Mouse (Mus musculus): Measurements from ENCODE around the gene Scai.

Gene Scai

DNA sequence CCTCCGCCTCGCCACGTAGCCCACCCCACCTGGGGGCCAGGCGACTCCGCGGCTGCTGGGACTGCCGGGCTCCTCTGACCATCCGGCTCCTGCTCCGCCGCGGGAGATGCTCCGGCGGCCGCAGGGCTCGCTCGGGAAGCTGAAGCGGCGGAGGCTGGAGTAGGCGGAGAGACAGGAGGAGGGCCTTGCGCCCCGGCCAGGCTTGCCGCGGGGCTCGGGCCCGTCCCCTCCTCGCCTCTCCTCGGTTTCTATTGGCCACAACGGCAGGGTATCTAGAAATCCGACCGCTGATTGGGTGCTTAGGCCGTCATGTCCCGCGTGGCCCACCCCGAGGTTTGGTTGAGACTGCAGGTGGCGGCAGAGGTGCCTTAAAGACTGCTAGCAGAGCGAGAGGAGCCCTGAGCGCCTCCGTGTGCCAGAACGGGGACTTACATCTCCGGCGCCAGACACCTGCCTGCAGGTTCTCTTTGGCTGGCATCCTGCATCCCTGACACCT lies at the start of gene Scai:
Scai (minus strand) TSS at position 174 of the 496 bp plus-strand sequence.
- peak; percentile 99 for DNase-seq (ENCODE audit: low read depth, low spot score)

DNA sequence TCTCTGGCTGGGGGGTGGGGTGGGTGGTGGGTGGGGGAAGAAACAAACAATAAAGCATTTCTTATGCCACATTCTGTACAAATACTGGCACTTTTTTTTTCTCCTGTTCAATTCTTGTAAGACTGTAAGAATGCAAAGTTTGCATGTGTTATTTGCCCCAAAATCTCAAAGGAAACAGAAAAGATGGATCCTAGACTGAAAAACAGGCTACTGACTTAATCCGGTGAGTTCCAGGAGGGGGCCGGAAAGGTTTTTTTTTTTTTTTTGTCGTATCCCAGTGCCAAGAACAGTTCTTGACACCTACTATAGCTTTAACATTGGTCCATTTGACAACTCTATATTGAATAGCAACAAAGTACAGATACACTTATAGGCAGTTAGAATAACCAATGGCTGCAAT lies 36.2 kb upstream of the Scai start:
- DNase-seq (ENCODE audit: low read depth, low spot score) = no peak

DNA sequence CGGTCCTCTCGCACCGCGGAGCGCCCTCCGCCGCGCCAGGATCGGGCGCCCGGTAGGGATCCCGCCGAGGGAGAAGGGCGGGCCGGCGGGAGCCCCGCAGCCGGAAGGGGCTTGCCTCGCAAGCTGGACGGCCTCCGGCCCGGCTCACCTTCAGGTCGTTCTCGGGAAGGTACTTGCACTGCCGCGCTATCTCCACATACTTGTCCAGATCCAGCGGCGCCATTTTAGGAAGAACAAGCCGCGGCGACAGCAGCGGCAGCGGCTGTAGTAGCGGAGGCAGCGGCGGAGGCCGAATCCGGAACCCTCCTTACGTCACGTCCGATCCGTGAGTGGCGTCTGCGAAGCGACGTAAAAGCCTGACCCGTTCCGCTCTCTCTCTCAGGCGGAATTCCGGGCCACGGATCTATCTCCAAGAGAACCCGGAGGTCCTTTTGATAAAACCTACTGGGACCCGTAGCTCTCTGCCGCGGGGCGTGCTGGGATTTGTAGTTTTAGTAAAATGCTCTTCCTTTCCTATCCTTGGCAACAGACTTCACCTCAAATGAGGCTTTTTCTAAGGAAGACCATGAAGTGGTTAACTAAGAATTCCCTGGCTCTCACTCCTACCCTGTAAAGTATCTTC lies 35.6 kb upstream of the Scai start, which contains the start of gene Ppp6c:
Ppp6c (minus strand) TSS at position 433 of the 622 bp plus-strand sequence.
- DNase-seq (ENCODE audit: low read depth, low spot score) = peak; percentile 98

DNA sequence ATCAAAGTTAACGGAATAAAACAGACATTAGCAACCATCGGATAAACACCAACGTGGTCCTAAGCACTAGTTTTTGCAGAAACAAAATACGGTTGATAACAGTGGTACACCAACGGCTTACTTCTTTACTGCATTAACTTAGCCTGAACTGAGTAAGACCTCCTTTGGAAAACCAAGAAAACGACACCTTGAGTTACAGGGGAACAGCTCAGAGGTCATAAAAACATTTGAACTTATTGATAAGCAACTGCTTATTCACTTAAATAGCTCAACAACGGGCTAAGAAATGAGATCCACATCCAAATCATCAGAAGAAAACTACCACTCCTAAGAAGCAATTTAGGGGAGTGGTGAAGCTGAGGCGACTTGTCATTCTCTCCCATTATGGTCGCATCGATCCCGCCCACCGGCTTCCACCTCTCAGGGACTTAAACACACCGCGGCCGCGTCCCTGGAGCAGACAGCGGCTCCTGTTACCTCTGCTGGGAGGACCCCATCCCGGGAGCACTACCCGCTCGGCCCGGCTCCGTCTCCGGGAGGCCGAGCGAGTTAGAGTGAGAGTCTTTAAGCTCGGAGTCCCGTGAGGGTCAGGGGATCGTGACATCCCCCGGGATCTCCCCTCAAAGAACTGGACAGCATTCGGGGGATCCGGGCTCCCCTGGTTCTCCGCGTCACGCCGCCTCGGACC lies 34.9 kb upstream of the Scai start:
- peak; percentile 58 for DNase-seq (ENCODE audit: low read depth, low spot score)

DNA sequence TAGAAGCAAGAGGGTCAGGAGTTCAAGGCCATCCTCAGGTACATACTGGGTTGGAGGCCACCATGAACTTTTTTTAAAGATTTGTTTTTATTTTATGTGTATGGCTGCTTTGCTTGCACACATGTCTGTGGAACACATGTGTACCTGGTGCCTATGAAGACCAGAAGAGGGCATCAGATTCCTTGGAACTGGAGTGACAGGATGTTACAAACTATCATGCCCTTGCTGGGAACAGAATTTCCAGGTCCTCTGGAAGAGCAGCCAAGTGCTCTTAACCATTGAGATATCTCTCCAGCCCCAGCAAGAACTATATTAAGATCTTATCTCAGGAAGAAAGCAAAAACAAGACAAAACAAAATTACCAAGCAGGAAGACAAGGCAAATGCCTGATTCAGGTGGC lies 34.1 kb upstream of the Scai start:
- no peak for DNase-seq (ENCODE audit: low read depth, low spot score)

DNA sequence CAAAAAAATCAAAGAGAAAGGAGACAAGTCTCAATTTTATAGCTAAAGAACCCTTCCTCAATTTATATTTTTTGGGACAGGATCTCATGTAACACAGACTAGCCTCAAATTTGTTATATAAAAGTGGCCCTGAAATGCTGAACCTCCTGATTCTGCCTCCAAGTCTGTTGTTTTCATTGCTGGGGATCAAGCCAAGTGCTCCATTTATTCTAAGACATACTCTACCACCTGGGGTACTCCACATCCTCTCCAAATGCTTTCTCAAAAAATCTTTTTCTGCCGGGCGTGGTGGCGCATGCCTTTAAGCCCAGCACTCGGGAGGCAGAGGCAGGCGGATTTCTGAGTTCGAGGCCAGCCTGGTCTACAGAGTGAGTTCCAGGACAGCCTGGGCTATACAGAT lies 29.5 kb upstream of the Scai start:
- DNase-seq (ENCODE audit: low read depth, low spot score) = peak; percentile 49

DNA sequence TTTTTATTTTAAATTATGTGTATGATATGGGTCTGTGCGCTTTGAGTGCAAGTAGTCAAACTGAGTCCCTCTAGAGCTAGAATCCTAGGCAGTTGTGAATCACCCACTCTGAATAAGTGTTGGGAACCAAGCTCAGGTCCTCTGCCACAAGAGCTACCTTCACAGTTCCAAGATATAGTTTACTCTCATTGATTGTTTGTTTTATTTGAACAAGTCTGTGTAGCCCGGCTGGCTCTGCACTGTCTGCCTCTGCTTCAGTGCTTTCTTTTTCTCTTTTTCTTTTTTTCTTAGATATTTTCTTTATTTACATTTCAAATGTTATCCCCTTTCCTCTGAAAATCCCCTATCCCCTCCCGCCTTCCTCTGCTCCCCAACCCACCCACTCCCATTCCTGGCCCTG lies 28.5 kb upstream of the Scai start:
- DNase-seq (ENCODE audit: low read depth, low spot score) = no peak

DNA sequence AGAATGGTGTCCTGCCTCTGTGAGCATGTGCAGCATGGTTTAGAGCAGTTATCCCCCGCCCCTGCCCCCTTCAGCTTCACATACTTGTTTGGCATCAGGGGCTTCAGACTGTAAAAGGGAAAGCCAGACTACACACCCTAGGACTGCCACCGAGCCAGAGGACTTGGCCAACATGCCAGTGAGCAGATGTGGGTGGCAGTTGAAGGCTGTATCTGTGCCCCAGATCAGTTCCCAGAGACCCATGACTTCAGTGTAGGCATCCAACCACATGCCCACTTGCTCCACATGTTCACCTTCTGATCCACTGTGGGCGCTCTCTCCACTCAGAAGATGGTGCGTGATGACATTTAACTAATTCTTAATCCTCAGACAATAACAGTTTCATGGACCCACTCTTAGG lies 26.6 kb upstream of the Scai start:
- no peak for DNase-seq (ENCODE audit: low read depth, low spot score)

DNA sequence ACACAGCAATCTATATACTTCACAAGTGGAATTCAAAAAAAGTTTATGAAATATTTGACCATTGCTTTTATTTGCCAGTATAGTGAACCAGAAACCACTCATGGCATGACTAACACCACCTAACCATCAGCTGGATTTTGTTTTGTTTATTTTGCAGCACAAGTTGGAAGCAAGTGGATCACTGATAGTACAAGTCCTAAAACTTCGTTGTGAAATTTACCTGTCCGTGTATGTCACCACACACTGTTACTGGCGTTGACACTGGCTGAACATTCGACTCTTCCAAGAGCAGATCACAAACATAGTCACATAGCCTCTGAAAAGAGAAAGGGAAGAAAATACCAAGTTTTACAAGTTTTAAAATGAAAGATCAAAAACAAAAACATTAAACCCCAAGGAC lies 20.2 kb upstream of the Scai start:
- DNase-seq (ENCODE audit: low read depth, low spot score) = no peak

DNA sequence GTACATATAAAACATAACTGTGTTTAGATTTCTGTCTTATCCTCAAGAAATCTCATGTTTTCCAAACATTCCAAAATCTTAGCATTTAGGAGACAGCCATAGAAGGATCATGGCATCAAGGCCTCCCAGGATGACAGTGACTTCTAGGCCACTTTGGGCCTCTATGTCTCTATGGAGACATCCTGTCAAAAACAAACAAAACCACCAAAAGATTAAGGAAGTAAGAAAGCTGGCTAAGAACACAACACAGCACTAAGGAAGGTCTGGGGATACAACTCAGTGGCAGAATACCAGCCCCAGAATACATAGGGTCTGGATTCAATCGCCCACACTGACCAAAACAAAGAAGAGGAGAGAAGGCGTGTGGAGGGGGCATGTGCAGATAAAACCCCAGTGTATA lies 12.8 kb upstream of the Scai start:
- no peak for DNase-seq (ENCODE audit: low read depth, low spot score)

DNA sequence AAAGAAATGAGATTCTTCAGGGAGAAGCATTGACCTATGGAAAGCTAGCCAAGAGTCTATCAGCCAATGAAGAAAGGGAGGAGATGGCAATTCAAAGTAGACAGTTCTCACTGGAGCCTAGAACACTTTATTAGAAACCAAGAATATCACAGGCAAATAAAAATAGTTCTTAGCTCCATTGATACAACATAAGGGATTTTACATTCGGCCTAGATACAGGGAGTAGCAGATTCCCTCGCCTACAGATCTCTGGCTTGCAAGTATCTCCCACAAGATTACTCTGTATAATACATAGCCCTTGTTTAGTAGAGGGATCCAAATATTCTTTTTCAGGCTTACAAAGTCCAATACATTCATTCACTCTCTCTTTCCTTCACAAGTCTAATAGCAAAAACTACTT lies 4.3 kb upstream of the Scai start:
- no peak for DNase-seq (ENCODE audit: low read depth, low spot score)

DNA sequence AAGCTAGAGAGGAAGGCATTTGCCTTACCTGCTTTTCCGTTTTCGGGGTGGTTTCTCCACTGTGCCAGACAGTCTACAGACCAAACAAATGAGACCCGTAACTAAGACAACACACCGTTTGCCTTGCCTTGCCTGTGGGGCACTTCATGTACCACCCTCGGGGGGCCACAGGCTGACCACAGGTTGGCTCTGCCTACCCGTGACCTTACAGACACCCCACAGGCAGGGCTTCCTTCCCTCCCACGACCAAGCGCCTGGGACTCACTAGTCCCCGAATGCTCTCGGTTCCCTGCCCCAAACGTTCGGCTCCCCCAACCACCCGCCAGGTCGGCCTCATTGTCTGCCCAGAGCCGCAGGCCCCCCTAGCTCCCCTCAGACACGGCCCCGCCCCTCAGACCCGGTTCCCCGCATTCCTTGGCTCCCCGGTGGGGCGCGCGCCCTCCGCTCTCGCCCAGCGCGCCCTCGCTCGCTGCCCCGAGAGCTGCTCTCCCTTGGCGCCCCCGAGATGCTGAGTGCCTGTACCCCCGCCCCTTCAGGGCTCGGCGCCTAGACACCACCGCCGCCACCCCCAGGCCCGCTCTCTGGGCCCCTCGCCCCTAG lies 473 bp downstream of the Scai start:
- no peak for DNase-seq (ENCODE audit: low read depth, low spot score)

DNA sequence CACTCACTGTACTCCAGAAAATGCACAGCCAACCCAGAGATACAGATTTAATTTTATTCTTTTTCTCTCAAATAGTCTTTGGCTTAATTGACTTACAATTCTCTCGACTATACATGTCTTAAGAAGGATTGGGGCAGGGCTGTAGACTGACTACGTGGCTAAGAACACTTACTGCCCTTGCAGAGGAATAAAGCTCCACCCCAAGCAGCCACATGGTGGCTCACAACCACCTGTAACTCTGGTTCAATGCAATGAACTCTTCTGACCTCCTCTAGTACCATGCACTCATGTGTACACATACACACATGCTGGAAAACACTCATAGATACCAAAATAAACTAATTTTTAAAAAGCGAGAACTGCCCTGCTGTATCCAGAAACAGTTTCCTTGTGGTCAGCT lies 4.6 kb downstream of the Scai start:
- DNase-seq (ENCODE audit: low read depth, low spot score) = peak; percentile 13

DNA sequence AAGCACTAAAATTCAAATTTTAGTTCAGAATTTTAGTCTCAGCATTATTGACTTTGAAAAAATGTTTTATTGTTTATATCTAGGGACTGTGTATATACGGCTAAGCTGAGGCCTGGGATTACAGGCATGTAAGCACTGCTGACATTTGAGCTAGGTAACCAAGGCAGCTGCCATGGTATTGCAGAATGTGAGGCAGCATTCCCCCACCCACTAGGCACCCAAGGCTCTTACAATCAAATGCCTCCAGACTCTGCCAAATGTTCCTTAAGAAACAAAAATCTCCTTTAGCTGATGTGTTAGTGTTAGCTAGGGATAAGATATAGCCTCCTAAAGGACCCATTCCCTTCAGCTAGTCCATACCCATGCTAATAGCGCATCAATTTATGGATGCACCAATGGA lies 6.9 kb downstream of the Scai start:
- no peak for DNase-seq (ENCODE audit: low read depth, low spot score)

DNA sequence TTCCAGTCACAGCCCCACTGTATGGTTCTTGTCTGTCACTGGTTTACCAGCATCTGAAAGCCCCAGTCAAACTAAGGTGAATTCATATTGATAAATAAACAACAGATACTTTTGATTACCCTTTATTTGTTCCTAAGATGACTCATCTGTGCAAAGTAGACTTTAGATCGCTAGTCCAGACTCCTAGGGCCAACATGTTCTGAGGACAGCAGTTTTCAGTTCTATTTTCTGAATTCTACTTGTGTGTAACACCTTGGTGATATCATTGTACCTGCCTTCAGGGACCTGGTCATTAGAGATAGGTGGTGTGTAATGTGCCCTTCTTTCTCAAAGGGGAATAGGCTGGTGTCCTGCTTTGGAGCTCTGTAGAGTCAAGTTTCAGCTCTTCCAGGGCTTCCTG lies 29.5 kb downstream of the Scai start:
- DNase-seq (ENCODE audit: low read depth, low spot score) = no peak

DNA sequence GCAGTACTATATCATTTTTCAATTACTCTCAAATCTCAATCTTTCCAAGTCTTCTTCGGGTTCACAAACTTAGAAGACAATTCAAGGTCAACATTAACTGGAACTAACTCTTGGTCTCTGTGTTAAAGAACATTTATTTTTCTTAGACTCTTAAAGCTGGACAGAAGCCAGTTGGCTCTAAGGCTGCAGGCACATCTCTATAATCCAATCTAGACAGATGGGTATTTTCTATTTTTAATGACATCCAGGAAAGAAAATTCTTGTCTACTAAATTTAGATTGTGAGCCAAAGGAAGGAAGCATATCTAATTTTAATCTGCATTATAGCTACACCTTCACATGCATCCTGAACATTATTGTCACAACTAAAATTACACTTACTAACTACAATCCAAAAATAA lies 32.6 kb downstream of the Scai start:
- DNase-seq (ENCODE audit: low read depth, low spot score) = no peak

DNA sequence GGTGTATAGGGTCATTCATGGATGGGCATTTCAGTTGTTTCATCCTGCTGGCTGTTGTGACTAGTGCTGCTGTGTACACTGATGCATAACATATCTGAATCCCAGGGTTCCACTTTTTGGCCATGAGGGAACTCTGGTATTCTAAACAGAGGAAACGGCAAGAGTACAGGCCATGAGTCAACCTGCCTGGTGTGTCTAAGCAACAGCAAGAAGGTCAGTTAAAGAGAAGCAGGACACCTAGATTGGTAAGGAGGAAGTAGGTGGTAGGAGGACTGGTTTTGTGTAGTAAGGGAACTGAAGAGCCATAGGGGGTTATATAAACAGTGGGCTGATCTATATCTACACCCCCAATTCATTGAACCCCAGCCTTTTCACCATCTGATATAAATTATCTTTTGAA lies 33.7 kb downstream of the Scai start:
- no peak for DNase-seq (ENCODE audit: low read depth, low spot score)

DNA sequence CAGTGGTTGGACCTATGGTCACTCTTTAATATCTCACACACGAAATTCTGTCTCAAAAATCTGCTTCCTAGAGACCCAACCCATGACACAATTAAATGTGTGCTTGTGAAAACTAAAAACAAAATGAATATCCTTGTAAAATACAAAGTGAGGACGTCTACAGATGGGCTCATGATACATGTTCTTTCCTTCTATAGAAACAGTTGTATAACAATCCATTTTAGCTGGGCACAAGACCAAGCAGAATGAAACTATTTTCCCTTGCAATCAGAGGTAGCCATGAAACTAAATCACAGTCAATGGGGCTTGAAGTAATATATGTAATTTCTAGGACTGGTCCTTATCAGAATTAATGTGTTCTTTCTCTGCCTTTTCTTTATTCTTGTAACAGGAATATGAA lies 39.6 kb downstream of the Scai start:
- DNase-seq (ENCODE audit: low read depth, low spot score) = no peak

DNA sequence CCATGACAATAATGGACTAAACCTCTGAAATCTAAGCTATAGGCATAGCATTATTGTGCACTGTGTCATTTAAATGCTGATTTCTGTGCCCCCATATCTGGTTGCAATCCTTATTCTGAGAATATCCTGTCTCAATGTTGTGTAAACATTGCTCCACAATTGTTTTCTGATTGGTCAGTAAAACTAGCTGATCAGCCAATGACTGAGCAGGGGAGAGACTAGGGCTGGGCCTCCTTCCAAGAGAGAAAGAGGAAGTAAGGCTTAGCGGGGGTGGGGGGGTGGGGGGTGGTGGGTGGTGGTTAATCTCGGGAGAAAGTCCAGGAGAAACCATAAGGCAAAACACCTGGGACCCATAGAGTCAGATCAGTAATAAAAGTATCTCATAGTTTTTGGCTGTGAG lies 42.5 kb downstream of the Scai start:
- peak; percentile 9 for DNase-seq (ENCODE audit: low read depth, low spot score)

DNA sequence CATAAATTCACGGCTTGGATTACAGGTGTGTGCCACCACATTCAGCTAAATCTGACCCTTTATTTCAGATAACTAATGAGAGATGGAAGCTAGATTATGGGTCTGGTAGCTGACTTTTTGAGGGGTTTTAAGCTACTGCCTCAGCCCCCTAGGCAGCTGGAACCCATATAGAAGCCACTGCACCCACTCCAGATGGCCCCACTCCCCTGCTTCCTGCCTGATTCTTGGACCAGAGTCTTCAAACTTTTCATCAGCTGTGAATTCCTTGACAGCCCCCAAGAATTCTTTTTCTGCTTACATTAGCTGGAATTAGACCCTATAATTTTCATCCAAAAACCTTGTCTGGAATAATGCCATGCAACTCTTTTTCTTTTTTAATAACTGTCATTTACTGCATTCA lies 44.1 kb downstream of the Scai start:
- DNase-seq (ENCODE audit: low read depth, low spot score) = no peak

DNA sequence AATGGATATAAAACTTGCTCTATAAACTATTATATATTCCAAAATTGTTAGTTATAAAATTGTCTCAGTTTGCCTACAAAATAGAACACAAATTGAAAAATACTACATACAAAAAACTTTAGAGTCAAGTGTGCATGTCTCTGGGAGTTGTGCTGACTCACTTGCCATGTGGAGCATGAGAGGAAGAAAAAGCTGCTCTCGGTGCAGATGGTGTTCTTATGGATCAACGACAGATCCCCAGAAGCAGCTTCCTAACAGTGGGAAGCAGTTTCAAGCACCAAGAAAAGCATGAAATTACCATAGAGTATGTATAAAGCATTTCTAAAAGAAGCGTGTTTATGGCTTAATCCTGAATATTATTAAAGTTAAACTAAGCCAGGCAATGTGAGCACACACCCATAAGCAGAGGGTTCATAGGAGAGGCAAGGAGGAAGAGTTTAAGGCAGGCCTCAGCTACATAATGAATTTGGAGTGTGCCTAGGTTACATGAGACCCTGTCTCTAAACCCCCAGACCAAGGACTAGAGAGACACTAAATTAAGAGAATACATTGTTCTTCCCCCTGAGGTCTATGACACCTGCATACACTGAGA lies 48.1 kb downstream of the Scai start:
- DNase-seq (ENCODE audit: low read depth, low spot score) = no peak

DNA sequence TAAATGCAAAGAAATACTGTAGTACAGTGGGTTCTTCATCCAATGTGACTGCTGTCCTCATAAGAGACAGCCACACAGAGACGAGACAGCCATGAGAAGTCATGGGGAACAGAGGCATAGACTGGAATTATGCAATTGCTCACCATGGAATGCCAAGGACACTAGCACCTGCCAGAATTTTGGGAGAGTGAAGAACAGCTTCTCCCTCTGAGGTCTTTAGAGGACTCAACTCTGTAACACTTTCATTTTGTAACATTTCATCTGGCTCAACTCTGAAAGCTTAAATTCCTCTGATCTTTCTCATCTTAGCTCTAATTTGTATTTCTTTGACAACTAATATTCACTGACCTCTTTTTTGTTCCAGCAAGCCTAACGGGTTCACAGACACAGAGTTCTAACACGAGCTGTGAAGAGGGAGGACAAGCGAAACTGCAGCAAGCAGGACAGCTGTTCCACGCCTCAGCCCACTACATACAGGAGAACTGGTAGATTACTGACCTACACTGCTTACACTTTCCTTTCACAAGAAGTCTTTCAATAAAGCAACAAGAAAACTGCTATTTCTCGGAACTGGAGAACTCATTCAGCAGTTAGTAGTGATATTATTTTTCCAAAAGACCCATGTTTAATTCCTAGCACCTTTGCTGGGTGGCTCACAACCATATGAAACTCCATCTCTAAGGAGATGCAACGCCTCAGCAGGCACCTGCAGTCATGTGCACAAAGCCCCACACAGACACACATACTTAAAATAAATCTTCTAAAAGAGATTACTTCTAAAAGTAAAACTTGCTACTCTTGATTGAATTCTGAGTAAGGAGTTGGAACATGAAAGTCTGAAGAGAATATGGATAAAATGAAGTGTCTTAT lies 49.7 kb downstream of the Scai start:
- no peak for DNase-seq (ENCODE audit: low read depth, low spot score)

Measured in R1 (cell line).